Mouse (Mus musculus) cerebellum, adult 2 months (tissue): Measurements from ENCODE around the gene Thg1l.

Experiments used
- CTCF ChIP-seq: fragments of 200-500 bp; IDR thresholded peaks from 2 replicates; pipeline ENCODE4 v1.5.1; 2011; ENCODE audit warnings: low read depth, mild to moderate bottlenecking, control low read depth, low read length, moderate library complexity, borderline replicate concordance; ENCODE audit not compliant: insufficient read depth
- POLR2A ChIP-seq: fragments of 200-500 bp; IDR thresholded peaks from 2 replicates; pipeline ENCODE4 v1.6.1; 2011; ENCODE audit warnings: low read length, control low read depth, borderline replicate concordance; ENCODE audit not compliant: insufficient read depth

- no peak for TF ChIP-seq CTCF
- TF ChIP-seq POLR2A: no peak
Observed at GRCm38 (mm10) chr11:45932771-45933170, 22.5 kb downstream of the Thg1l start.
